Comparison of ENCODE assay signal across 1 mouse cellular context in the genomic region with DNA sequence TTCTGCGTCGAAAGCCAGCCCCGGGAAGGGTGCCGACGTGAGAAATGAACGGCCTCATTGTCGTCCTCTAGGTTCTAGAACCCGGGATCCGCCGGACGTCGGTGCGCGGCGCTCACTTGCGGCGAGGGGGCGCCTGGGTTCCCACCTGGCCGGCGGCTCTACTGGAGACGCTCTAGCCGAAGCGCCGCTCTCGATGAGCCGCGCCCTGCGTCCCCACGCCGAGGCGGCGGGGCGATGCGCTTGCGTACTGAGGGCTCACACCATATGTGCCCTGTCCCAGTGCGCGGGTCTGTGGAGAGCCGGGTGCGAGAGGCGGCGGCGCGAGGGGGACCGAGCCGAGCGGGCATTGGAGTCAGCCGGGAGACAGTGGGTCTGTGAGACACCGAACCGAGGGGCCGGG.
TF ChIP-seq lines count a peak whose summit lies in the region.

A gene (minus strand): TSS at position 27 of the 400 bp plus-strand sequence.
A gene (plus strand): TSS at position 144 of the 400 bp plus-strand sequence.

TF ChIP-seq in CH12.LX, 34 proteins besides CTCF, POLR2A, EP300 and RAD21:
- TF ChIP-seq MAFK (IDR thresholded peaks at IDR 0.05; ENCODE audit: insufficient replicate concordance, low read length) (no peak), MXI1 (IDR thresholded peaks at IDR 0.05; ENCODE audit: low read depth, low read length) (peak; percentile 83; the same call in 1 of the 2 replicates), PAX5 (IDR thresholded peaks at IDR 0.05; ENCODE audit: low read length) (no peak), ZKSCAN1 (IDR thresholded peaks at IDR 0.05; ENCODE audit: borderline replicate concordance, low read depth, low read length) (no peak), JUND (conservative IDR thresholded peaks at IDR 0.05; ENCODE audit: low read depth, low read length) (no peak), NRF1 (IDR thresholded peaks at IDR 0.05; ENCODE audit: low read depth, low read length) (peak; percentile 91), CHD1 (IDR thresholded peaks at IDR 0.05; ENCODE audit: low read depth, low read length) (no peak; the same call in 1 of the 2 replicates), MAZ (IDR thresholded peaks at IDR 0.05; ENCODE audit: low read depth, low read length) (no peak), POLR2AphosphoS2 (IDR thresholded peaks at IDR 0.05; ENCODE audit: low read depth, low read length) (no peak), ETS1 (conservative IDR thresholded peaks at IDR 0.05; ENCODE audit: low read depth, low read length) (peak; percentile 32; the same call in 1 of the 2 replicates), IRF4 (IDR thresholded peaks at IDR 0.05; ENCODE audit: low read depth, low read length) (peak; percentile 75), KAT2A (IDR thresholded peaks at IDR 0.05; ENCODE audit: insufficient replicate concordance, low read length) (peak; percentile 67; the same call in 1 of the 2 replicates), JUN (IDR thresholded peaks at IDR 0.05; ENCODE audit: insufficient read depth, low read depth, low read length) (no peak), ZMIZ1 (IDR thresholded peaks at IDR 0.05; ENCODE audit: low read depth, low read length) (peak; percentile 87), USF2 (conservative IDR thresholded peaks at IDR 0.05; ENCODE audit: low read depth, low read length) (no peak), ZC3H11A (IDR thresholded peaks at IDR 0.05; ENCODE audit: low read depth, low read length) (no peak), SMC3 (IDR thresholded peaks at IDR 0.05; ENCODE audit: low read depth, low read length) (peak; percentile 32), TBP (conservative IDR thresholded peaks at IDR 0.05; ENCODE audit: low read depth, low read length) (0 out of 2 replicates have a peak, but pooled peaks have one; percentile 55), ZNF384 (IDR thresholded peaks at IDR 0.05; ENCODE audit: low read depth, low read length) (no peak; the same call in 1 of the 2 replicates), CHD2 (IDR thresholded peaks at IDR 0.05; ENCODE audit: low read length) (peak; percentile 36; the same call in 1 of the 2 replicates), MEF2A (IDR thresholded peaks at IDR 0.05; ENCODE audit: borderline replicate concordance, low read depth, low read length) (peak; percentile 64; the same call in 1 of the 2 replicates), GABPA (IDR thresholded peaks at IDR 0.05; ENCODE audit: insufficient replicate concordance, low read depth, low read length) (peak; percentile 27; the same call in 1 of the 2 replicates), ELF1 (IDR thresholded peaks at IDR 0.05; ENCODE audit: low read depth, low read length) (peak; percentile 77), HCFC1 (IDR thresholded peaks at IDR 0.05; ENCODE audit: low read depth, low read length) (peak; percentile 87), RCOR1 (conservative IDR thresholded peaks at IDR 0.05; ENCODE audit: low read depth, low read length) (no peak), USF1 (IDR thresholded peaks at IDR 0.05; ENCODE audit: low read depth, low read length) (no peak), TCF12 (IDR thresholded peaks at IDR 0.05; ENCODE audit: low read depth, low read length) (peak; percentile 93), E2F4 (IDR thresholded peaks at IDR 0.05; ENCODE audit: insufficient replicate concordance, low read depth, low read length) (no peak), MYC (IDR thresholded peaks at IDR 0.05; ENCODE audit: low read depth, low read length) (no peak), NELFE (IDR thresholded peaks at IDR 0.05; ENCODE audit: low read depth, low read length) (peak; percentile 78), SIN3A (IDR thresholded peaks at IDR 0.05; ENCODE audit: low read length) (peak; percentile 75; the same call in 1 of the 2 replicates), MAX (IDR thresholded peaks at IDR 0.05; ENCODE audit: low read length) (no peak; the same call in 1 of the 2 replicates), UBTF (IDR thresholded peaks at IDR 0.05; ENCODE audit: low read depth, low read length) (no peak), BHLHE40 (IDR thresholded peaks at IDR 0.05; ENCODE audit: low read depth, low read length) (no peak)
